Mouse (Mus musculus) kidney, adult 2 months (tissue): ENCODE measurements at regions not wholly inside any gene's neighbourhood (a gene's known extent, or its start where the extent isn't known, plus 50 kb on each side); places are given as distances from the start of the nearest gene placed in this dataset.

Experiments
- DNase-seq: peaks from one replicate; pipeline ENCODE4 v3.0.0; 2021
- H3K27ac ChIP-seq: fragments of 200-500 bp; 2 replicates; pipeline ENCODE4 v1.5.1; 2012; ENCODE audit warnings: low read depth, low read length, control low read depth, inconsistent platforms; ENCODE audit not compliant: insufficient read depth
- H3K27me3 ChIP-seq: fragments of 200-500 bp; replicated peaks from 2 replicates; pipeline ENCODE4 v1.6.1; 2012; ENCODE audit warnings: mild to moderate bottlenecking, moderate library complexity, low read length, inconsistent platforms; ENCODE audit not compliant: control insufficient read depth, insufficient read depth
- H3K36me3 ChIP-seq: fragments of 200-500 bp; 2 replicates; pipeline ENCODE4 v1.6.1; 2012; ENCODE audit warnings: mild to moderate bottlenecking, moderate library complexity, low read length, inconsistent platforms; ENCODE audit not compliant: control insufficient read depth, insufficient read depth
- H3K4me1 ChIP-seq: fragments of 200-500 bp; 2 replicates; pipeline ENCODE4 v1.6.1; 2011; ENCODE audit warnings: low read length; ENCODE audit not compliant: control insufficient read depth, insufficient read depth
- H3K4me3 ChIP-seq: fragments of 200-500 bp; 2 replicates; pipeline ENCODE4 v1.5.1; 2011; ENCODE audit warnings: mild to moderate bottlenecking, low read depth, low read length, control low read depth; ENCODE audit not compliant: insufficient read depth
- CTCF ChIP-seq: fragments of 200-500 bp; conservative IDR thresholded peaks from 2 replicates; pipeline ENCODE4 v1.5.1; 2011; ENCODE audit warnings: low read depth, mild to moderate bottlenecking, control low read depth, low read length, moderate library complexity, mixed read lengths; ENCODE audit not compliant: insufficient read depth, insufficient read length
- POLR2A ChIP-seq: fragments of 200-500 bp; IDR thresholded peaks from one replicate; pipeline ENCODE4 v1.6.1; 2011; ENCODE audit warnings: low read depth, low read length, control low read depth
- WGBS: fragments of 180-500 bp; shearing (Covaris S2); methylation state at CpG from one replicate; pipeline ENCODE4 v1.1.7; 2018; 5-methylcytosine and 5-hydroxymethylcytosine counted together

DNA sequence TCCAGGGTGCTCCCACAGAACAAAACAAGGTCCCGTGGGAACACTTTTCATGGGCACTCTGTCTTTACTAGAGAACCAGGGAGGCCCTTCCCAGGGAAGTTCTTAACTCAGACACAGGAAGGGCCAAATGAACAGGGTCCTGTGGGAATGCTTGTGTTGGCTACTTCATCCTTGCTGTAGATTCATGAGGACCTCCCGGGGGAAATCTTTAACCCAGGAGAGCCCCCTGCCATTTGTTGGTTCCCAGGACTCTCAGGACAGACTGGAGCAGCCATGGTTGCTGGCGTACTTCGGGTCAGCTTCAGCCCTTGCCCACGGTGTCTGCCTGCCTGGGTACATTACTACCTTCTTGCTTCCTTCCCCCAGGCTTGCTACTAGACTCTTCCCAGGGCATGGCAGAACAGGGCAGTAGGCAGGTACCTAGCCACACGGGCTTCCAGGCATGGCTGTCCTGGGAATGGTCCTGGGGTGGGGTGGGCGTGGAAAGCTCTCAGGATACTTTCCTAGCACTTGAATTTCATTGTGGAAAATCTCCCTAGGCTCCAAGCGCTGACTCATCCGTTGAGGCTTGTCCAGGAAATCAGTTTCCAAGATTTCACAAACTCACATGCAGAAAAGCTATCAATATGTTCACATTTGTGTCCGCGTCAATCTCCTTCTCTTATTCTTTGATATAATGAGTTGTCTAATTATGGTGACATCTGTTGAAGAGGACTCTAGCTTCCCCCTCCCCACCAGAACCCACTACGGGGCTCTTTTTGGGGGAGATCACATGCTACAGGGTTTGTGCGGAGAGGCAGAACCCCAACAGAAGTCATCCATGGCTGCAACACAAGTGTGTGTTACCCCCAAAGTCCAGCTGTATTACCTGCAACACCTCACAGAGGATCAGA, 148.6 kb downstream of the Sec61b start:
- no peaks in the 10 kb centered on the region for H3K36me3 ChIP-seq
- no peak for DNase-seq
- no peaks in the 10 kb centered on the region for H3K27me3 ChIP-seq
- no peaks in the 10 kb centered on the region for H3K4me1 ChIP-seq
- H3K4me3 ChIP-seq: no peak overlapping the region
- TF ChIP-seq POLR2A: no peak
- TF ChIP-seq CTCF: no peak
- 84% methylated on average over 13 of the region's 13 CpGs for WGBS
- H3K27ac ChIP-seq: no peak overlapping the region

DNA sequence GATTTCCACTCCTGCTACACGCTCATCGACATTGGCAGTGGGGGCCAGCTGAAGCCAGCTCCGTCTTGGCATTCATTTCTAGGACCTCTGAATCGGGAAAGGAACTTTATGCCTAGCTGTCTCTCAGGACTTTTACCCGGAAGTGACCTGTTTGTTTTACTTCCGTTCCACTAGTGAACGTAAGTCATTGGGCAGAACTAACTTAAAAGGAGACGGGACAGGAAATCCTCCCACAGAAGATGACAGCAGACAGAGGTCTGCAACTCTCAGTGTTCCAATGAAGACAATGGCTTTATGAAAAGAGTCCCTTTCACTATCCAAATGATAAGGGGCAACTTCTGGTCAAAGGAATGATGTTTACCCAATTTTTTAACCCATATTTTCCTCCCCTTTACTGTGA, 155.5 kb downstream of the Sec61b start:
- H3K36me3 ChIP-seq: no peaks in the 10 kb centered on the region
- 29% methylated on average over 8 of the region's 8 CpGs for WGBS
- H3K27me3 ChIP-seq: no peaks in the 10 kb centered on the region
- no peak overlapping the region for H3K27ac ChIP-seq
- no peaks in the 10 kb centered on the region for H3K4me1 ChIP-seq
- no peak overlapping the region for H3K4me3 ChIP-seq
- peak; percentile 10 for DNase-seq
- TF ChIP-seq POLR2A: no peak
- no peak for TF ChIP-seq CTCF

DNA sequence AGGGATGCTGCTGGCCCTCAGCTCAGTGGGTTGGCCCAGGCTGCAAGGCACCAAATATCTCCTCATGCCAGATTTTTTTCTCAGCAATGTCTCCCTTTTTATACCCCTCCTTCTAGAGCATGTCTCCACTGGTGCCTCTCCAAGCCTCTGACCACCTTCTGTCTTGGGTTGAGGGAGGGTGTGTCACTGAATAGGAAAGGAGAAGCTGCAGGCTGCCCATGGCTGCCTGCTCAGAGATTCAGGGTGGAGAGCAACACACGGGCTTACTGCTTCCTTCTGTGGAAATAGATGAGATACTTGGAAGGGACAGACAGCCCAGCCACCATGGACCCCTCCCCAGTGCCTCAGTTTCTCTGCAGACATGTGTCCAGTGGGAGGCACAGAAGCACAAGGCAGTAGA, 156.0 kb downstream of the Sec61b start:
- Histone ChIP-seq H3K27ac (no peak overlapping the region), H3K36me3 (no peaks in the 10 kb centered on the region), H3K4me1 (no peaks in the 10 kb centered on the region), H3K4me3 (no peak overlapping the region), H3K27me3 (no peaks in the 10 kb centered on the region)
- TF ChIP-seq CTCF (no peak), POLR2A (no peak)
- no peak for DNase-seq
- WGBS: 55% methylated on average over 1 of the region's 1 CpGs

DNA sequence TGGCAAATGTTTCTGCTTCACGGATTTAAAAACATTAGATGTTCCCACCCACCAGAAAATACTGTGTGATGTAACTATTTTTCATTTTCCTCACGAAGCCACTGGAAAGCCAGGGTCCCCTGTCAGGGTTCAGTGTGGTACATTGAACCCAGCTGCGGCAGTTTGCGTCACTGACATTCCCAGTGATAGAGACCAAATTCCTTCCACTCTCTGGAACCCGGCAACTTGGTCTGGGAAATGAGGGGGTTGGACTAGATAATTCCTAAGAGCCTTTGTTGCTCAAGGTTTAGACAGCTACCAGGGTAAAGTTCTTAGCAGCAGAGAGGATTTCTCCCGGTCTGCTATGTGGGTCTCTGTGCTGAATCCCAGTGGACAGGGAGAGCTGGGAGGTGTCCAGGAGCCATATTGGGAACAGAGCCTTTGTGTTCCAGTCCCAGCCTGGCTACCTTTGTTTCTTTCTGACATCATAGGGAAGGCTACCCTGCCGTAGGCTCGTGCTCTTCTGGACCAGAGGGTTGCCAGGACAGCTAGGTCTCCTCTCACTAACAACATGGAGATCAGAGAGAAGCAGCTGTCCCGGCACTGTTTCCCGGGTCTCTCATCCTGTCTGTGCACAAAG, 164.5 kb downstream of the Sec61b start:
- no peak for DNase-seq
- Histone ChIP-seq H3K4me1 (no peaks in the 10 kb centered on the region), H3K36me3 (no peaks in the 10 kb centered on the region), H3K27ac (no peak overlapping the region), H3K27me3 (no peaks in the 10 kb centered on the region), H3K4me3 (no peak overlapping the region)
- WGBS: 75% methylated on average over 10 of the region's 10 CpGs
- no peak for TF ChIP-seq CTCF
- TF ChIP-seq POLR2A: no peak

DNA sequence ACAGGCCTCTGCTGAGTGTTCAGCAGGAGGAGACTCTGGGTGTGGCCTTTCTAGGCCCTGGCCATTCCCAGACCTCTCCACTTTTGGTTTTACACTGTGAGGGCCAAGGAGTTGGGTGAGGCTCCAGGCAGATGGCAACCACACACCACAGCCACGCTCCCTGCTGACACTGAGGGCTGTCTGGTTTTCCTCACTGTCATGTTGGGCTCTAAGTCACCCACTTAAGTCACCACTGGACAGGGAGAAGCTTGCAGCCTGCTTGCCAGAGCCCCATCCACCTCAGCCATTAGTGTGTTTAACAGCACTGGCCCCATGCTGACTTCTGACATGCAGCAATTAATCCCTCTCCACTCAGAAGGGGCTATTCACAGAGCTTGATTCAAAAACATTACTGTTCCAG, 170.6 kb downstream of the Sec61b start:
- no peak for DNase-seq
- Histone ChIP-seq H3K4me1 (no peaks in the 10 kb centered on the region), H3K36me3 (no peaks in the 10 kb centered on the region), H3K27ac (no peak overlapping the region), H3K4me3 (no peak overlapping the region), H3K27me3 (no peaks in the 10 kb centered on the region)
- TF ChIP-seq CTCF (no peak), POLR2A (no peak)
- 75% methylated on average over 1 of the region's 1 CpGs for WGBS

DNA sequence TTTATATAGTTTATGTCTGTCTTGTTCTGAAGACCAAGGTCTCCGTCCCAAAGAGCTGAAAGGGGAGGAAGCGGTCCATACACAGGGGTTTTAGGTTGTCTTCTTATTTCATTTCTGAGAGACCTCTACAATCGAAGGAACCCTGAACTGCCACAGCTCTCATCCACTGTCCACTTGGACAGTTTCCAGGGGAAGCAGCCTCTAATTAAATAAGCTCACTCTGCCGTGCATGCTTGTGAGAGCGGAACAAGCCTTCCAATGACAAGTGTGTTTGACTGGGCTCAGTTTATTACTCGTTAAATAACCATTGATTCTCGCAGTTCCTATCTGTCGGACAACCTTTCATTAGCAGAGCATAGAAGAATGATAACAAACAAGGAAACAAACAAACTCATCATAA, 174.2 kb downstream of the Sec61b start:
- Histone ChIP-seq H3K27ac (no peak overlapping the region), H3K4me1 (no peaks in the 10 kb centered on the region), H3K4me3 (no peak overlapping the region), H3K27me3 (no peaks in the 10 kb centered on the region), H3K36me3 (no peaks in the 10 kb centered on the region)
- no peak for DNase-seq
- TF ChIP-seq CTCF: no peak
- TF ChIP-seq POLR2A: no peak
- WGBS: 40% methylated on average over 8 of the region's 8 CpGs

DNA sequence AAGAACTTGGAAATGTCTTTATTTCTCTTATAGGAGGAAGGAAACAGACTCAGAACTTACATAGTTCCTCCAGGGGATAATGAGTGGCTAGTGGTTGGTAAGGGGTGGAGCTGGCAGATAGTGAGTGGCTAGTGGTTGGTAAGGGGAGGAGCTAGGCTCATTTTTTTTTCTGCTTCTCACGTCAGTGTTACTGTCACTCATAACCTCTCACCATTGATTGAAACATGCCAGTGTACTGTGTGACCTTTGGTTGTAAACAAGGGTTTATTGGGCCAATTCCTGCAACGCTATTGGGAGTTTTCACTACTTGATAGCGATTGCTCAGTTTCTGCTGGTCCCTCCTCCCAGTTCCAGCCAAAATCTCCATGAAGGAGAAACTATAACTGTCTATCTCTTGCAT, 175.5 kb downstream of the Sec61b start:
- H3K27me3 ChIP-seq: no peaks in the 10 kb centered on the region
- no peaks in the 10 kb centered on the region for H3K36me3 ChIP-seq
- H3K4me1 ChIP-seq: no peaks in the 10 kb centered on the region
- no peak overlapping the region for H3K27ac ChIP-seq
- no peak for DNase-seq
- no peak for TF ChIP-seq CTCF
- TF ChIP-seq POLR2A: no peak
- WGBS: 72% methylated on average over 3 of the region's 3 CpGs
- no peak overlapping the region for H3K4me3 ChIP-seq
